Mouse (Mus musculus) G1E (cell line): Measurements from ENCODE around the gene Ace3.

ENCODE experiments used
- CTCF ChIP-seq: IDR thresholded peaks from 2 replicates; pipeline ENCODE4 v1.5.1; 2012; ENCODE audit warnings: low read depth, low read length, inconsistent platforms, mixed read lengths
- GATA1 ChIP-seq: IDR thresholded peaks from 2 replicates; pipeline ENCODE4 v1.6.1; 2012; ENCODE audit warnings: borderline replicate concordance, low read length, inconsistent platforms, mixed read lengths
- POLR2AphosphoS5 ChIP-seq: IDR thresholded peaks from 2 replicates; pipeline ENCODE4 v1.6.1; 2012; ENCODE audit warnings: low read depth, low read length, inconsistent platforms; ENCODE audit not compliant: insufficient replicate concordance
- TAL1 ChIP-seq: conservative IDR thresholded peaks from 2 replicates; pipeline ENCODE4 v1.6.1; 2012; ENCODE audit warnings: low read depth, low read length, inconsistent platforms, mixed read lengths

DNA sequence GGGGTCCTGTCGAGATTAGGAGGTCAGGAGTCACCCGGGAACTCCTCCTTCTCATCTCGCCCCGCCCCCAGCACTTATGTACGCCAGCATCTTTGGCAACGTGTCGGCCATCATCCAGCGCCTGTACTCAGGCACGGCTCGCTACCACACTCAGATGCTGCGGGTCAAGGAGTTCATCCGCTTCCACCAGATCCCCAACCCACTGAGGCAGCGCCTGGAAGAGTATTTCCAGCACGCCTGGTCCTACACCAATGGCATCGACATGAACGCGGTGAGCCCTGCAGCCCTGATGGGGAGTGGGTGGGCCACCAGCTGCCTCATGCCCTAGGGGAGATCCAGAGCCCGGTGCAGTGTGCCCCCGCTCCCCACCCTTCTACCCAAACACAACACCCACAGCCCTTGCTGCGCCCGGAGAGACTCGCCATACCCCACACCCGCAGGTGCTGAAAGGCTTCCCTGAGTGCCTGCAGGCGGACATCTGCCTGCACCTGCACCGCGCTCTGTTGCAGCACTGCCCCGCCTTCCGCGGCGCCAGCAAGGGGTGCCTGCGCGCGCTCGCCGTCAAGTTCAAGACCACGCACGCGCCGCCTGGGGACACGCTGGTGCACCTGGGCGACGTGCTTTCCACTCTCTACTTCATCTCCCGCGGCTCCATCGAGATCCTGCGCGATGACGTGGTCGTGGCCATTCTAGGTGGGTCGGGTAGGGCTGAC lies 25.7 kb downstream of the Ace3 start:
- no peak for TF ChIP-seq TAL1
- TF ChIP-seq CTCF: no peak
- no peak for TF ChIP-seq GATA1
- no peak for TF ChIP-seq POLR2AphosphoS5
